32 mouse cellular contexts compared by ENCODE assay signal in the genomic region with DNA sequence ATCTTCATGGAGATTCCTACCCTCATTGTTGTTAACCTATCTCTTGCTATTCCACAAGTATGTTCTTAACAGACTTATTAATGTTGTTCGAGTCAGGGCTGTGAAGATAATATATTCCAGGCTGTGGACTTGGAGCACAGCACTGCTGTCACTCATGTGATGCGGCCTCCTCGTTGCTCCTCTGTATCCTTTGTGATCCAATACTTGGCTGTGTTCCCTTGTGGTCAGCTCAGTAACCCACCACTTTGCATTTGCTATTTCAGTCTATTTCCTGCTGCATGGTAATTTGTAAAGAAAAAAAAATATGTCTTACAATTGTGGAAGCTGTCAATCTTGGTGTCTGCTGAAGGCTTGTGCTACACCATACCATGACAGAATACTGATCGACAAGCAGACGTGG. TPM values are rescaled to one million over a fixed set of nuclear protein-coding genes. Genes with fewer than 3 reads are reported as not detected.
DNase-seq lines count a peak whose midpoint lies in the region; ATAC-seq lines count a peak whose summit lies in the region.
"Had no signal": no experiment of that assay in that cellular context is flagged by ENCODE, and none has a peak within 500 bp of the region (broad histone marks: within the 10 kb centered on the region; RNA-seq: fewer than 3 reads in every experiment).

No protein-coding gene starts in this region.

- H3K4me1 ChIP-seq in embryonic facial prominence, embryonic 14.5 days (ENCODE audit: control insufficient read depth, insufficient read depth, low read length) = no peaks in the 10 kb centered on the region
- H3K4me1 ChIP-seq in embryonic facial prominence, embryonic 10.5 days = no peaks in the 10 kb centered on the region
- H3K4me1 ChIP-seq in kidney, embryonic 14.5 days (ENCODE audit: control insufficient read depth, insufficient read depth, low read length) = no peaks in the 10 kb centered on the region
- H3K4me1 ChIP-seq in hindbrain, embryonic 16.5 days (ENCODE audit: control insufficient read depth, insufficient read depth, low read depth, low read length) = no peaks in the 10 kb centered on the region
- H3K4me1 ChIP-seq: hindbrain, embryonic 15.5 days; intestine, embryonic 15.5 days; liver, embryonic 13.5 days; midbrain, embryonic 15.5 days; stomach, embryonic 15.5 days had no signal

- H3K4me3 ChIP-seq in embryonic facial prominence, embryonic 14.5 days (ENCODE audit: low read depth, low read length) = no peak overlapping the region
- H3K4me3 ChIP-seq in embryonic facial prominence, embryonic 10.5 days = no peak overlapping the region
- H3K4me3 ChIP-seq in kidney, embryonic 14.5 days (ENCODE audit: low read length) = no peak overlapping the region
- no peak overlapping the region for H3K4me3 ChIP-seq in hindbrain, embryonic 16.5 days (ENCODE audit: low read length)
- H3K4me3 ChIP-seq: embryonic facial prominence, embryonic 15.5 days; heart, adult 2 months; hindbrain, embryonic 15.5 days; intestine, embryonic 15.5 days; kidney, embryonic 15.5 days; left cerebral cortex, adult 2 months; liver, embryonic 13.5 days; midbrain, embryonic 15.5 days; neural tube, embryonic 13.5 days; stomach, embryonic 15.5 days had no signal

- H3K27ac ChIP-seq in embryonic facial prominence, embryonic 14.5 days (replicated peaks; ENCODE audit: low read depth, low read length) = no peak overlapping the region
- H3K27ac ChIP-seq in embryonic facial prominence, embryonic 10.5 days (replicated peaks) = no peak overlapping the region
- H3K27ac ChIP-seq in kidney, embryonic 14.5 days (ENCODE audit: low read depth, low read length) = no peak overlapping the region
- H3K27ac ChIP-seq in hindbrain, embryonic 16.5 days (ENCODE audit: low read depth, low read length) = no peak overlapping the region
- H3K27ac ChIP-seq: embryonic facial prominence, embryonic 15.5 days; heart, adult 2 months; hindbrain, embryonic 15.5 days; intestine, embryonic 15.5 days; kidney, embryonic 15.5 days; left cerebral cortex, adult 2 months; liver, embryonic 13.5 days; midbrain, embryonic 15.5 days; neural tube, embryonic 13.5 days; stomach, embryonic 15.5 days had no signal

- no peak overlapping the region for H3K4me2 ChIP-seq in embryonic facial prominence, embryonic 14.5 days (ENCODE audit: low read depth, low read length)
- no peak overlapping the region for H3K4me2 ChIP-seq in kidney, embryonic 14.5 days (replicated peaks; ENCODE audit: low read depth, low read length)
- H3K4me2 ChIP-seq in hindbrain, embryonic 16.5 days (ENCODE audit: low read length) = no peak overlapping the region
- H3K4me2 ChIP-seq: embryonic facial prominence, embryonic 15.5 days; hindbrain, embryonic 15.5 days; intestine, embryonic 15.5 days; kidney, embryonic 15.5 days; liver, embryonic 13.5 days; midbrain, embryonic 15.5 days; neural tube, embryonic 13.5 days; stomach, embryonic 15.5 days had no signal

- ATAC-seq in embryonic facial prominence, embryonic 14.5 days (ENCODE audit: low read depth) = peak; percentile 53; the same call in 1 of the 2 replicates
- ATAC-seq in kidney, embryonic 14.5 days (ENCODE audit: low FRiP score, low TSS enrichment) = no peak
- ATAC-seq in common myeloid progenitor, adult 5-6 weeks (replicated peaks; ENCODE audit: low read depth, poor library complexity, severe bottlenecking) = peak; percentile 96
- ATAC-seq in hindbrain, embryonic 16.5 days = no peak
- ATAC-seq: activated CD4-positive, CD25-positive, alpha-beta regulatory T cell, adult 4 months; intestine, embryonic 15.5 days; midbrain, embryonic 15.5 days had no signal

- 60% methylated on average over 5 of the region's 5 CpGs for WGBS in embryonic facial prominence, embryonic 14.5 days
- WGBS in embryonic facial prominence, embryonic 10.5 days = 86% methylated on average over 5 of the region's 5 CpGs
- 81% methylated on average over 5 of the region's 5 CpGs for WGBS in kidney, embryonic 14.5 days
- 59% methylated on average over 5 of the region's 5 CpGs for WGBS in hindbrain, embryonic 16.5 days

- no peaks in the 10 kb centered on the region for H3K27me3 ChIP-seq in embryonic facial prominence, embryonic 14.5 days (replicated peaks; ENCODE audit: control insufficient read depth, insufficient read depth, low read length)
- H3K27me3 ChIP-seq in embryonic facial prominence, embryonic 10.5 days (replicated peaks; ENCODE audit: low read depth, poor library complexity, severe bottlenecking) = no peaks in the 10 kb centered on the region
- H3K27me3 ChIP-seq in kidney, embryonic 14.5 days (ENCODE audit: control insufficient read depth, insufficient read depth, low read length) = no peaks in the 10 kb centered on the region
- no peaks in the 10 kb centered on the region for H3K27me3 ChIP-seq in hindbrain, embryonic 16.5 days (replicated peaks; ENCODE audit: control insufficient read depth, insufficient read depth, low read length)
- H3K27me3 ChIP-seq: embryonic facial prominence, embryonic 15.5 days; hindbrain, embryonic 15.5 days; intestine, embryonic 15.5 days; kidney, embryonic 15.5 days; liver, embryonic 13.5 days; midbrain, embryonic 15.5 days; neural tube, embryonic 13.5 days; stomach, embryonic 15.5 days had no signal

- no peak overlapping the region for H3K9ac ChIP-seq in embryonic facial prominence, embryonic 14.5 days (ENCODE audit: low read depth, low read length)
- no peak overlapping the region for H3K9ac ChIP-seq in kidney, embryonic 14.5 days (ENCODE audit: low read depth, low read length)
- H3K9ac ChIP-seq in hindbrain, embryonic 16.5 days (ENCODE audit: low read depth, low read length) = no peak overlapping the region
- H3K9ac ChIP-seq: embryonic facial prominence, embryonic 15.5 days; hindbrain, embryonic 15.5 days; intestine, embryonic 15.5 days; kidney, embryonic 15.5 days; liver, embryonic 13.5 days; midbrain, embryonic 15.5 days; neural tube, embryonic 13.5 days; stomach, embryonic 15.5 days had no signal

- peak; percentile 67 for DNase-seq in embryonic facial prominence, embryonic 14.5 days (ENCODE audit: low spot score)
- DNase-seq in embryonic facial prominence, embryonic 10.5 days (ENCODE audit: low spot score) = no peak
- peak; percentile 1 for DNase-seq in kidney, adult 9 months
- DNase-seq in spleen, adult 12 weeks (ENCODE audit: low spot score) = no peak
- DNase-seq in layer of hippocampus, adult 9-10 months (ENCODE audit: low spot score) = no peak
- DNase-seq: adrenal gland, adult 8-10 months; cerebellum, adult 2 months; cerebellum, postnatal 25 days; embryo, embryonic 11 days; gastrocnemius, postnatal 10 days; heart, adult 2 months; heart, postnatal 4 days; kidney, postnatal 36 days; layer of hippocampus, adult 9-11 months; liver, embryonic 13.5 days; lung, adult 2 months; retina, postnatal 1 day; right cerebral cortex, postnatal 25 days; thymus, postnatal 36 days had no signal

- H3K9me3 ChIP-seq in embryonic facial prominence, embryonic 14.5 days (ENCODE audit: control insufficient read depth, low read length) = no peaks in the 10 kb centered on the region
- no peaks in the 10 kb centered on the region for H3K9me3 ChIP-seq in embryonic facial prominence, embryonic 10.5 days
- no peaks in the 10 kb centered on the region for H3K9me3 ChIP-seq in kidney, embryonic 14.5 days (ENCODE audit: control insufficient read depth, low read length)
- H3K9me3 ChIP-seq in hindbrain, embryonic 16.5 days (ENCODE audit: control insufficient read depth, low read length) = no peaks in the 10 kb centered on the region
- H3K9me3 ChIP-seq: embryonic facial prominence, embryonic 15.5 days; G1E; hindbrain, embryonic 15.5 days; intestine, embryonic 15.5 days; kidney, embryonic 15.5 days; liver, embryonic 13.5 days; midbrain, embryonic 15.5 days; neural tube, embryonic 13.5 days; stomach, embryonic 15.5 days had no signal

- H3K36me3 ChIP-seq in embryonic facial prominence, embryonic 14.5 days (ENCODE audit: control insufficient read depth, insufficient read depth, low read length) = no peaks in the 10 kb centered on the region
- H3K36me3 ChIP-seq in embryonic facial prominence, embryonic 10.5 days (replicated peaks) = no peaks in the 10 kb centered on the region
- H3K36me3 ChIP-seq in kidney, embryonic 14.5 days (ENCODE audit: control insufficient read depth, insufficient read depth, low read length) = no peaks in the 10 kb centered on the region
- no peaks in the 10 kb centered on the region for H3K36me3 ChIP-seq in hindbrain, embryonic 16.5 days (ENCODE audit: control insufficient read depth, insufficient read depth, low read length)
- H3K36me3 ChIP-seq: embryonic facial prominence, embryonic 15.5 days; G1E; hindbrain, embryonic 15.5 days; intestine, embryonic 15.5 days; kidney, embryonic 15.5 days; liver, embryonic 13.5 days; midbrain, embryonic 15.5 days; neural tube, embryonic 13.5 days; stomach, embryonic 15.5 days had no signal

RNA-seq across cellular contexts. Expression of gene Snrpb2, which starts 49.8 kb away (rescaled TPM):
- polyA plus RNA-seq in embryonic facial prominence, embryonic 14.5 days (2014; fragmentation: Nextera tagmentation; extraction: Ambion mirVana) = 74.8 and 77.7 TPM in 2 replicates
- 95.8 and 105 TPM in 2 replicates for polyA plus RNA-seq in embryonic facial prominence, embryonic 10.5 days (2016; fragmentation: Nextera tagmentation; extraction: Ambion mirVana)
- 102 and 136 TPM in 2 replicates for polyA plus RNA-seq in kidney, embryonic 14.5 days (2014; fragmentation: Nextera tagmentation; extraction: Ambion mirVana)
- total RNA-seq in common myeloid progenitor, adult 5-6 weeks (2017) = 143 and 165 TPM in 2 replicates
- 38.6 and 42.0 TPM in 2 replicates for polyA plus RNA-seq in hindbrain, embryonic 16.5 days (2015; fragmentation: Nextera tagmentation; extraction: Ambion mirVana)

Comparison
In these comparisons a context has a peak if more than half of its experiments do, and no peak if none do; other contexts are left out.
1. DNase-seq: peak in embryonic facial prominence, embryonic 14.5 days (single experiment) and kidney, adult 9 months (single experiment); none in embryonic facial prominence, embryonic 10.5 days (single experiment), spleen, adult 12 weeks (single experiment) and layer of hippocampus, adult 9-10 months (single experiment).
2. ATAC-seq: peak in embryonic facial prominence, embryonic 14.5 days (single experiment) and common myeloid progenitor, adult 5-6 weeks (single experiment); none in kidney, embryonic 14.5 days (single experiment) and hindbrain, embryonic 16.5 days (single experiment).